Mouse (Mus musculus): Measurements from ENCODE around the gene Pip5kl1. TPM values are rescaled to one million over a fixed set of nuclear protein-coding genes. Genes with fewer than 3 reads are reported as not detected.
A peak's percentile ranks its signal among the peaks of the same experiment; 100 is the strongest.

Pip5kl1 gene
- total and polyA plus RNA-seq, 3 experiments = 0.25 TPM; not detected in 2

GRCm38 (mm10) chr2:32534061-32534732 lies 40.4 kb upstream of the Pip5kl1 start:
- WGBS = 11% methylated on average over 13 of the region's 13 CpGs
- Histone ChIP-seq H3K4me3 (peak overlapping the region; percentile 93), H3K27ac (peak overlapping the region; percentile 83), H3K9ac (ENCODE audit: low read depth, low read length) (peak overlapping the region; percentile 52), H3K27me3 (ENCODE audit: control insufficient read depth, insufficient read depth, low read length) (no peaks in the 10 kb centered on the region), H3K36me3 (ENCODE audit: control insufficient read depth, insufficient read depth, low read length) (no peaks in the 10 kb centered on the region), H3K79me2 (replicated peaks; ENCODE audit: control insufficient read depth, insufficient read depth, low read length) (no peaks in the 10 kb centered on the region), H3K4me1 (ENCODE audit: control insufficient read depth, insufficient read depth, low read length) (peaks cover 10% of the 10 kb centered on the region)
- TF ChIP-seq EP300 (IDR thresholded peaks at IDR 0.05; ENCODE audit: insufficient read depth, low read depth, low read length) (no peak), POLR2A (IDR thresholded peaks at IDR 0.05; ENCODE audit: insufficient read depth, low read depth, low read length) (peak; percentile 30; the same call in 1 of the 2 replicates)
- intact Hi-C loops (cut with DNase I) = loop anchor here (2.0 kb wide), 1 partner anchor 47 kb away; no protein-coding TSS in a partner anchor
- DNase-seq = peak; percentile 57 to 69

GRCm38 (mm10) chr2:32534733-32535471 lies 39.7 kb upstream of the Pip5kl1 start, which contains the start of gene Fam102a:
Gene Fam102a, plus strand, starts transcription at chr2:32535332.
- under 1% methylated on average over 67 of the region's 67 CpGs for WGBS

GRCm38 (mm10) chr2:32535501-32535991 lies 39.1 kb upstream of the Pip5kl1 start:
- Histone ChIP-seq H3K27ac (peak overlapping the region; percentile 92), H3K36me3 (ENCODE audit: control insufficient read depth, insufficient read depth, low read length) (no peaks in the 10 kb centered on the region), H3K27me3 (ENCODE audit: control insufficient read depth, insufficient read depth, low read length) (no peaks in the 10 kb centered on the region), H3K4me3 (peak overlapping the region; percentile 93), H3K79me2 (replicated peaks; ENCODE audit: control insufficient read depth, insufficient read depth, low read length) (no peaks in the 10 kb centered on the region; the same call in 1 of the 2 replicates), H3K9ac (ENCODE audit: low read depth, low read length) (peak overlapping the region; percentile 96), H3K4me1 (ENCODE audit: control insufficient read depth, insufficient read depth, low read length) (peaks cover 14% of the 10 kb centered on the region)
- peak in 1 of 2 experiments; percentile 78 for DNase-seq
- intact Hi-C loops (cut with DNase I) = loop anchor here (2.0 kb wide), 1 partner anchor 49 kb away; no protein-coding TSS in a partner anchor
- TF ChIP-seq CTCF (IDR thresholded peaks at IDR 0.05) (no peak), POLR2A (IDR thresholded peaks at IDR 0.05; ENCODE audit: insufficient read depth, low read depth, low read length) (no peak), EP300 (IDR thresholded peaks at IDR 0.05; ENCODE audit: insufficient read depth, low read depth, low read length) (no peak)
- under 1% methylated on average over 52 of the region's 56 CpGs for WGBS

More at GRCm38 (mm10) chr2:32534733-32535471, 39.7 kb upstream of the Pip5kl1 start, which contains the start of gene Fam102a:
- Histone ChIP-seq H3K9ac (ENCODE audit: low read depth, low read length) (peak within 1 kb of the TSS; percentile 96), H3K27ac (peak within 1 kb of the TSS; percentile 92), H3K27me3 (ENCODE audit: control insufficient read depth, insufficient read depth, low read length) (no peaks in the 10 kb centered on the region), H3K36me3 (ENCODE audit: control insufficient read depth, insufficient read depth, low read length) (no peaks in the 10 kb centered on the region), H3K4me1 (ENCODE audit: control insufficient read depth, insufficient read depth, low read length) (peaks cover 14% of the 10 kb centered on the region), H3K4me3 (peak within 1 kb of the TSS; percentile 93), H3K79me2 (replicated peaks; ENCODE audit: control insufficient read depth, insufficient read depth, low read length) (no peaks in the 10 kb centered on the region; the same call in 1 of the 2 replicates)
- no peak for TF ChIP-seq EP300 (IDR thresholded peaks at IDR 0.05; ENCODE audit: insufficient read depth, low read depth, low read length)
- TF ChIP-seq POLR2A (IDR thresholded peaks at IDR 0.05; ENCODE audit: insufficient read depth, low read depth, low read length) = peak; percentile 79
- peak; percentile 99 for DNase-seq
- intact Hi-C loops (cut with DNase I) = loop anchor here (2.0 kb wide), 1 partner anchor 48 kb away; no protein-coding TSS in a partner anchor

- DNase-seq = peak; percentile 49 to 52
- peaks cover 15% of the 10 kb centered on the region for H3K4me1 ChIP-seq (ENCODE audit: control insufficient read depth, insufficient read depth, low read length)
- intact Hi-C loops (cut with DNase I) = loop anchor here (2.0 kb wide), 1 partner anchor 21 kb away; no protein-coding TSS in a partner anchor
- 3% methylated on average over 14 of the region's 14 CpGs for WGBS
- H3K79me2 ChIP-seq (replicated peaks; ENCODE audit: control insufficient read depth, insufficient read depth, low read length) = no peaks in the 10 kb centered on the region; the same call in none of the 2 replicates
- peak overlapping the region; percentile 92 for H3K27ac ChIP-seq
- H3K36me3 ChIP-seq (ENCODE audit: control insufficient read depth, insufficient read depth, low read length) = no peaks in the 10 kb centered on the region
- H3K4me3 ChIP-seq = peak overlapping the region; percentile 93
- H3K27me3 ChIP-seq (ENCODE audit: control insufficient read depth, insufficient read depth, low read length) = no peaks in the 10 kb centered on the region
- TF ChIP-seq EP300 (IDR thresholded peaks at IDR 0.05; ENCODE audit: insufficient read depth, low read depth, low read length) = no peak
- TF ChIP-seq CTCF (IDR thresholded peaks at IDR 0.05) = no peak
- no peak for TF ChIP-seq POLR2A (IDR thresholded peaks at IDR 0.05; ENCODE audit: insufficient read depth, low read depth, low read length)
- peak overlapping the region; percentile 75 for H3K9ac ChIP-seq (ENCODE audit: low read depth, low read length)
Observed at GRCm38 (mm10) chr2:32536086-32536633, 38.4 kb upstream of the Pip5kl1 start.

- Histone ChIP-seq H3K79me2 (replicated peaks; ENCODE audit: control insufficient read depth, insufficient read depth, low read length) (peaks cover 2% of the 10 kb centered on the region), H3K9ac (ENCODE audit: low read depth, low read length) (peak overlapping the region; percentile 75), H3K27ac (peak overlapping the region; percentile 92), H3K4me1 (ENCODE audit: control insufficient read depth, insufficient read depth, low read length) (peaks cover 18% of the 10 kb centered on the region), H3K36me3 (ENCODE audit: control insufficient read depth, insufficient read depth, low read length) (no peaks in the 10 kb centered on the region), H3K27me3 (ENCODE audit: control insufficient read depth, insufficient read depth, low read length) (no peaks in the 10 kb centered on the region), H3K4me3 (peak overlapping the region; percentile 93)
- TF ChIP-seq CTCF (IDR thresholded peaks at IDR 0.05) (peak; percentile 63), EP300 (IDR thresholded peaks at IDR 0.05; ENCODE audit: insufficient read depth, low read depth, low read length) (0 out of 2 replicates have a peak, but pooled peaks have one; percentile 38), POLR2A (IDR thresholded peaks at IDR 0.05; ENCODE audit: insufficient read depth, low read depth, low read length) (no peak)
- WGBS = 12% methylated on average over 11 of the region's 11 CpGs
- intact Hi-C loops (cut with DNase I) = loop anchor here (1.0 to 2.0 kb wide), 2 partner anchors 22 to 30 kb away; no protein-coding TSS in a partner anchor
- DNase-seq = peak; percentile 68 to 72
Observed at GRCm38 (mm10) chr2:32536634-32537359, 37.8 kb upstream of the Pip5kl1 start.

Data from heart, adult 2 months (tissue).